Mouse (Mus musculus) heart, postnatal 14 days (tissue): ENCODE measurements around the gene Sec16a. TPM values are rescaled to one million over a fixed set of nuclear protein-coding genes. Genes with fewer than 3 reads are reported as not detected.

Experiments
- DNase-seq, 2 experiments: peaks; one replicate each; pipeline ENCODE4 v3.0.0; 2021 to 2022
- intact Hi-C: fragments of 180-260 bp; cut with DNase I; formaldehyde crosslinking; loops from one replicate; pipeline ENCODE4 v1.15.1; 2025
- total RNA-seq, 2 experiments: library from RNA; stranded (reverse); gene quantifications; 2 replicates each; pipeline ENCODE4 v1.2.3; 2021

The Sec16a gene
- total RNA-seq, 2 experiments from 2014 or later, result 37.4 to 40.5 TPM

- intact Hi-C loops, result loop anchor here (10.0 kb wide), 1 partner anchor 460 kb away; the partner anchor contains the start of gene Surf6
- DNase-seq, result no peak
Observed at GRCm38 (mm10) chr2:26444368-26444767, 648 bp downstream of the Sec16a start.

GRCm38 (mm10) chr2:26443876-26444275, 1.1 kb downstream of the Sec16a start:
- no peak for DNase-seq
- intact Hi-C loops, result loop anchor here (10.0 kb wide), 1 partner anchor 461 kb away; the partner anchor contains the start of gene Surf6

DNA sequence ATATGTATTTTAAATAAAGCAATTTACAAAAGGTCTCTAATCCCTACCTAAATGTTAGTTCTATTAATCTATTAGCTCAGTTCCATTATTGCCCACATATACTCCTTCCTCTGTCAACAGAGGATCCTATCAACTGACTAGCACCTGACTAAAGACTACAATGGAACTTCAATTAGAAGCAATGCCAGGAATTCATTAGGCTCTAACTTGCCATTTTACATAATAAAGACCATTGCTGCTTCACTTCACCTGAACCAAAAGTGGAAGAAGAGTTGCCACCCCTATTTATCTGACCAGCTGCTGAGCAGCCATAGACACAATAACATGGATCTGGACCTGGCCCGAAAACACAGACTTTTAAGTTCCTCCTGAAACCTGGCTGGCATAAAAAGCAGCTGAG, 2.2 kb downstream of the Sec16a start:
- intact Hi-C loops, result loop anchor here (10.0 kb wide), 1 partner anchor 462 kb away; the partner anchor contains the start of gene Surf6

GRCm38 (mm10) chr2:26441688-26442087, 3.3 kb downstream of the Sec16a start:
- intact Hi-C loops, result loop anchor here (10.0 kb wide), 1 partner anchor 463 kb away; the partner anchor contains the start of gene Surf6
- peak in 1 of 2 experiments; percentile 42 for DNase-seq

More for the DNA sequence above, 2.2 kb downstream of the Sec16a start:
- DNase-seq, result no peak

DNA sequence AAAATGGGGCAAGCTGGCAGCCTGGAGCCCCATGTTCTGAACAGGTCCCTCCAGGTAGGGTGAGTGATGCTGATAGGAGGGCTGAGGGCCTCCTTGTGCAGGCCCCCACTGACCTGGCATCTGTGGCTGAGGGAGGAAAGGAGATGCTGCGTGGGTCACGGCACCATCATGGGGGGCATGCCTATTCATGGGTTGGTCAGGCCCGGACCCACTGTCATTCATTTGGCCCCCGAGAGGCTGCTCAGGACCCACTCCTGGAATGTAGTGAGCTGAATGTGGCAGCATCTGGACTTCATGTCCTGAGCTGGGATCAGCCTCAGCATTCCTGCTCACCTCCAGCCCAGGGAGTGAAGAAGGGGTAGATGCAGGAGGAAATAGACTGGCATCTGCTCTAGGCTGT, 3.8 kb downstream of the Sec16a start:
- DNase-seq, result no peak
- intact Hi-C loops, result loop anchor here (10.0 kb wide), 1 partner anchor 464 kb away; the partner anchor contains the start of gene Surf6

DNA sequence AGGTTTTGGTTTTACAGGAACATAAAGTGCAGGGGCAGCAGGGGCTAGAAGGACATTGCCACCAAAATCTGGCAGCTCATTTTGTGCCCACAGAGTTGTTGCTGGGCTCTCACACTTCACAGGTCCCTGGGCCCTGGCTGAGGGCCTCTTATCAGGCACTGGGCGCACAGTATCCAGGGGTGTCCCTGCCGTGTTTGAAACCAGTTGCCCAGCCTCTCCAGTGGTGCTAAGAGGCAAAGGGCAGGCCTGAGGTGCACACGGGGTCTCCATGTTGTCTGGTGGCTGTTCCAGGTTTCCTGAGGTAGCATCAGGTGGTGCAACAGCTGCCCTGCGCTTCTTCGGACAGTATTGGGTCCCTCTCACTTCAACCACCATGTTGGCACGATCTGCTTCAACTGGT, 5.3 kb downstream of the Sec16a start:
- intact Hi-C loops, result loop anchor here (10.0 kb wide), 1 partner anchor 465 kb away; the partner anchor contains the start of gene Surf6
- no peak for DNase-seq

DNA sequence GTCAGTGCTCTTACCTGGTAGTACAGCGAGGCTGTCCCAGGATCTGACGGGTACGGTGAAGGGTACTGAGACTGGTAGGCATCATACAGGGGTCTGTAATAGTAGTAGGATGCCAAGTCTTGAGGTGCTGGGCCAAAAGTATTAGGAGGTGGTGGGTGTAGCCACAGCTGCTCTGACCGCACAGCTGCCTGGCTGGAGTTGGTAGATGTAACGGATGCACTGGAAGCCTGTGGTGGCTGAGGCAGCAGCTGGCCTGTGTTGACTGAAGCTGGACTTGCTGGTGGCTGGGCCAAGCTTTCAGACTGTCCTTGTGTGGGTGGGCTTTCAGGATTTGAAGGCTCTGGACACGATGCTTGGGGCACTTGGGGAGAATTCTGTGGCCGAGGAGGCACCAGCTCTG, 6.6 kb downstream of the Sec16a start:
- no peak for DNase-seq
- intact Hi-C loops, result no loop called here

GRCm38 (mm10) chr2:26437221-26437620, 7.8 kb downstream of the Sec16a start:
- intact Hi-C loops, result no loop called here
- no peak for DNase-seq

DNA sequence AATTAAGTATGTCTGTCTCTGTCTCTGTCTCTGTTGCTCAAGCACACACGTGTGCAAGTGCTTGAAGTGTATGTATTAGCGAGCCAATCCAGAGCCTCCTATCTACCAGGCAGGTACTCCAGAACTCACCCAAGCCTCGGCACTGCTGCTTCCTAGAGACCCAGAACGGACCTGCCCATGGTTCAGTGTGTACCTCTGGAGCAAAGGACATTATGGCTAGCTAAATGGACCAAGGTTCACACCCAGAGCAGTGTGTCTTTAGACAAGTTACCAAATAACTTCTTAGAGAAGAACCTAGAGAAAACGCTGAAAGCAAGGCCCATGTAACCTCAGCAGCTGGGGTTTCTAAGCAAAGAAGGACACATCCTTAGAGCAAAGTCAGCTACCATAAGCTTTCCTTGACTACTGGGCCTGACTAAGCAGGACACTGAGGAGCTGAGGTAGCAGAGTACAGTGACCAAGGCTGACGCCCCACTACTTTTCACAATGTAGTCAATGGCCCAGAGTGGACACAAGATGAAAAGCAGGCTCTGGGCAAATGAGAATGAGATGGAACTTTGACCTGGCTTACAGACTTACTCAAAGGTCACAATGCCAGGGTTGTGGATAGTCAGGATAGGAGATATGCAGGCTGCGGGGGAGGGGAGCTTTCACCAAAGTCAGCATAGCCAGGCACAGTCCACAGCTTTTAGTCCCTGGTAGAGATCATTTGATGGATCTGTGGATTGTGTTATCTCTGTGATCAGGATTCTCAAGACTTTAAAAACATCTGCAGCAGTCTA, 10.0 kb downstream of the Sec16a start:
- intact Hi-C loops, result no loop called here
- no peak for DNase-seq

DNA sequence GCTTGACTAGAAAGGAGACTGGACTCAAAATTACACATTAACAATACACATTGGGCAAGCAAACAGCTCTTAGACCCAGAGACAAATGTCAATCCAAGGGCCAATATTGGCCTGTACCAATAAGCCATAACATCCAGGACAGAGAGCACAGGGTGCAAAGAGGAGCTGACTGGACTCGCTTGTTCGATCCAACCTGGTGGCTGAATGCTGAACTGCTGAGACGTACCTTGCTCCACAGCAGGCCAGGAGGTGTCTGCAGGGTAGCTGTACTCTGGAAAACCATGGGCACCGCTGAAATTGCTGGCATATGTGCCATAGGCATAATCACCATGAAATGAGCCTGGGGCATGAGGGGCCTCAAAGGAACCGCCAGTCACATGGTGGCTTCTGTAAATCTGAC, 15.2 kb downstream of the Sec16a start:
- intact Hi-C loops, result no loop called here
- no peak for DNase-seq

DNA sequence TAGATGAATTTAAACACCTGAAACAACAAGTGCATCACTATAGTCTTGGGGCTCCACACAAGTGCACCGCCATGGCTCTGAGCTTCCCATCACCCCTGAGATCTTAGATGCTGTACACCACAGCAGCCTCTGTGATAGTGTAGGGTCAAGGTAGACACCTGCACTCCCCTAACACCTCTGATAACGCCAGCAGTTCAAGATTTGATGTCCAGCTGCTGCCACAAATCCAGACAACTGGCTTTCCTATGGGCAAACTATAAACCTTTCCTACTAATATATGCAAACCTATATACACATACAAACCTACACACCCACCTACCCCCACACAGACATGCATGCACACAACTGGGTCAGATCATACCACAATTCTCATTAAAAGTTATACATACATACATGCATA, 20.5 kb downstream of the Sec16a start:
- no peak for DNase-seq
- intact Hi-C loops, result no loop called here

DNA sequence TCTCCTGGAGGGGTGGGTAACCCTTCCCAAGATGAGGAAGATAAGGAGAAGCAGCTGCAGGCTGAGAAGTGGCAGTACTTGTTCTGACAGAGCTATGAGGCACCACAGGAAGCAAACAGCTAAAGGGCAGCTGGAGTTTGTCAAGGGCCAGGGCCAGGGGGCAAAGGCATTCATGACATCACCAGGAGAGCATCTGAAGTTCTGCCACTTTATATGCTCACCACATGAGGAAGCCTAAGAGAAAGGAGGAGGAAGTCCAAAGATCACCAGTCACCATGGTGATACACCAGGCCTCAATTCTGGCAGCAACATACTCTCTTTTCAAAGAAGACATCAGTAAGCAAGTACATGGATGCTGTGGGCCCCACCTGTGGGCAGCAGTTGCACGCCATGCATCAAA, 21.9 kb downstream of the Sec16a start:
- intact Hi-C loops, result no loop called here
- no peak for DNase-seq

GRCm38 (mm10) chr2:26421969-26422368, 23.0 kb downstream of the Sec16a start:
- DNase-seq, result no peak
- intact Hi-C loops, result no loop called here

- intact Hi-C loops, result no loop called here
- DNase-seq, result no peak
Observed at GRCm38 (mm10) chr2:26418120-26418519, 26.9 kb downstream of the Sec16a start.

DNA sequence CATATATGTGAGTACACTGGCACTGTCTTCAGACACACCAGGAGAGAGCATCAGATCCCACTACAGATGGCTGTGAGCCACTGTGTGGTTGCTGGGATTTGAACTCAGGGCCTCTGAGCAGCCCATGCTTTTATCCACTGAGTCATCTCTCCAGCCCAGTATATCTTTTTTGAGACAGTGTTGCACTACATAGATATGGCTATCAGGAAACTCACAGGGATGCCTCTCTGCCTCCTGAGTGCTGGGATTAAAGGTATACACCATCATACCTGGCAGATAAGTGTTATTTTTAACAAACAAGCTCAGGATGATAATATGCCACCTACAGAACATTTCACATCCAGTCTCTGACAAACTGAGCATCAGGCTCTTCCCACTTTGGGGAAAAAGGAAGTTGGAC, 27.9 kb downstream of the Sec16a start:
- no peak for DNase-seq
- intact Hi-C loops, result no loop called here

- no peak for DNase-seq
- intact Hi-C loops, result no loop called here
Observed at GRCm38 (mm10) chr2:26410931-26411411, 34.0 kb downstream of the Sec16a start.

DNA sequence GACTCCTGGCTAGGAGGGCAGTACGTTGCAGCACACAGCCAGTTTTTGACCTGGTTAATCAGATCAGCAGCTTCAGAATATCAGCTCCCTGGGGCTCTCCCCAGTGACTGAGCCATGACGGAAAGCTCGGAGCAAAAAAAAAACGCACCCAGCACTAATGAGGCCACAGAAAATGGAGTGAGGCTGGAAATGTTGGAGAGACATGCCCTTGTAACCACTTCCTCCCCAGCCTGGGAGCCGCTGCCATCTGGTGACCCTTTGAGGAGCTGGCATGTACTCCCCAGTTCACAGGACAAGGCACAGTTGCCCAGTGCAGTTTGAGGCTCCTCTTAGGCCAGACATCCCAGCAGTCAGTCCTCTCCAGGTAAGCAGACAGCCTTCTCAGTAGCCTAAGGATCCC, 34.9 kb downstream of the Sec16a start:
- no peak for DNase-seq
- intact Hi-C loops, result no loop called here

- intact Hi-C loops, result loop anchor here (2.0 to 5.0 kb wide), 2 partner anchors 57 to 151 kb away; partner anchors contain the start of gene Dnlz
- no peak for DNase-seq
Observed at GRCm38 (mm10) chr2:26409362-26409761, 35.7 kb downstream of the Sec16a start.

DNA sequence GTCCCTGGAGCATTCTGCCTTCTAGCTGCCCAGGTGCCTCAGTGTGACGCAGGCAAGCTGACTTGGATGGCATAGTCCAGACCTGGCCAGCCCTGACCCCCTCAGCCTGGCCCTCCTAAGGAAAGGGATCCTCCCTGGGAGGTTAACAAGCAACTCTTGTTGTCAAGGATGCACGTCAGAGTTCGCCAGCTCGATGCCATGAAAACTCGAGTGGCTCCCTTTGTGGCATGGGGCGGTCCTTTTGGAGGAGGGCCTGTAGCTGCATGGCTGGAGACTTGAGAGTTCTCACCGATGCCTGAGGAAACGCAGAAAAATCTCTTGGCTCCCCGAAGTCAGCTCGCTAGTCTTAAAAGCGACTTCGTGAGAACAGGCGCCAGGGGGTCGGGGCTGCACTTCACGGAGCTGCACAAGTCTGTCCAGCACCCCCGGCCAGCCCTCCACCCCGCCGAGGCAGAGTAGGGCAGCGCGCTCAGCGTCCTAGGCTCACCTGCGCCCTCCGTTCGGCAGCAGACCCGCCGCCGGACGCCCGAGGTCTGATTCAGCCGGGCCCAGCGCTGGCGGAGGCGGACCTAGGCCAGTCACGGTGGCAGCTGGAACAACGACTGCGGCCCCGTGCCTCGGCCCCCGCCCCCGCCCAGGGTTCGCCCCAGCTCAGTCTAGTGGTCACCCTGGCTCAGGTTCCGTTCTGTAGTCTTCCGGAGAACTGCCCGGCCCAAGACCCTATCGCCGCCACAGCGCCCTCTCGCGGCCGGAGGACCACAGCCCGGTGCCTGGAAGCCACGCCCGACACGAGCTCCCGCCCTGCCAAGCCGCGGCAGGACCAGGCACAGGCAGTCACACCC, 36.3 kb downstream of the Sec16a start, which contains the start of gene Inpp5e:
TSS of gene Inpp5e (minus strand) at position 689 of the 842 bp plus-strand sequence.
- peak; percentile 99 to 100 for DNase-seq
- intact Hi-C loops, result loop anchor here (2.0 to 5.0 kb wide), 2 partner anchors 56 to 152 kb away; partner anchors contain the start of gene Dnlz

GRCm38 (mm10) chr2:26403306-26403705, 41.7 kb downstream of the Sec16a start:
- intact Hi-C loops, result no loop called here
- DNase-seq, result no peak

GRCm38 (mm10) chr2:26402265-26402664, 42.8 kb downstream of the Sec16a start:
- intact Hi-C loops, result no loop called here
- no peak for DNase-seq
